Mouse (Mus musculus) retina, adult 2 months (tissue): ENCODE results near the gene Tsnaxip1.
"Not testable (repeated sequence)": the region's sequence is repeated elsewhere in the genome, so short reads cannot be mapped to it uniquely, and the experiment has no call there.

Experiments used
- DNase-seq: peaks from one replicate; pipeline ENCODE4 v3.0.0-alpha.2; 2012; ENCODE audit warnings: low read depth, low spot score

The Tsnaxip1 gene

DNA sequence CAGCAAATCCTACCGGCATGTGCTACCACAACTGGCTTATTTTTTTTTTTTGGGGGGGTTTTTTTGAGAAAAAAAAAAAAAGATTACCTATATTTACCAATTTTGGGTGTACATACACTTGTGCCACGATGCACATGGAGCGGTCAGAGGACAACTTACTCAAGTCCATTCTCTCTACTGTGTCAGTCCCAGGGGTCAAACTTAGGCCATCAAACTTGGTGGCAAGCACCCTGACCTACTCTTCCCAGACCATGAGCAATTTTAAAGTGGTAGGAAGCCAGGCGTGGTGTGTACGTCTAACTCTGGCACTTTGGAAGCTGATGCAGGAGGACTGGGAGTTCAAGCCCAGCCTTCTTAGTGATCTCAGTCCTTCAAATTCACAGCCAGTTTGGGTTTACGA is 14.3 kb upstream of the Tsnaxip1 start:
- no peak for DNase-seq

DNA sequence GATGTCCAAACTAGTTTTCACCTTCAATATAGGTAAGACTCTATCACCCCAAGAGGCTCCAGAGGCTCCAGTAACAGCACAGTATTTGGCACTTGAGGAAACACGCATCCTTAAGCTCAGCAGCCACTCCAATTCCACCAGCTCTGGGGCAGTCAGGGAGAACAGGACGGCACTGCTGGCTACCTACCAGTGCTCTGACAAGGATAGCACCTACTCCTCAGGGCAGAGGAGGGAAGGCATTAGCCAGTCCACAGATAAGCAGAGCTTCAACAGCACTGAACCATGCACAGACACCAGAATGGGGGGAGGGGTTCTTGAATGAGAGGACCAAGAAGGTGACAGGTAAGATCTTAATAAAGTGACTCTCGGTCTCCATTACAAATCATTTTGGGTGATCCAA is 7.9 kb upstream of the Tsnaxip1 start:
- no peak for DNase-seq

DNA sequence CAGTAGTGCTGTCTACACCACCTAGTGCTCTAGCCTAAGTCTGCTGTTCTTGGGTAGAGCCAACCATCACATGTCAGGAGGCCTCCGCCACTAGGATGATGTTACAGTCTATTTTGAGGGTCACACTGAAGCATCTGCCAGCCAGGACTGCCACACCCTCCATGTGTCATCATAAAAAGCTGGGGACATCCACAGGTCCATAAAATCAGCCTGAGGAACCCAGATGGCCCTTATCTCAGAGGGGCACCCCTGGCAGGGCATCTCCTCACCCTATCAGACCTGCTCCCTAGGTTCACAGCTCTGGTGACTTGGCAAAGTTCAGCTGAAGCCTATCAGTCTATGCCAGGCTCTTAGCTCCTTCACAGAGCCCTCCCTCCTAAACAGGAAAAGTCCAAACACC is 6.6 kb upstream of the Tsnaxip1 start:
- no peak for DNase-seq

DNA sequence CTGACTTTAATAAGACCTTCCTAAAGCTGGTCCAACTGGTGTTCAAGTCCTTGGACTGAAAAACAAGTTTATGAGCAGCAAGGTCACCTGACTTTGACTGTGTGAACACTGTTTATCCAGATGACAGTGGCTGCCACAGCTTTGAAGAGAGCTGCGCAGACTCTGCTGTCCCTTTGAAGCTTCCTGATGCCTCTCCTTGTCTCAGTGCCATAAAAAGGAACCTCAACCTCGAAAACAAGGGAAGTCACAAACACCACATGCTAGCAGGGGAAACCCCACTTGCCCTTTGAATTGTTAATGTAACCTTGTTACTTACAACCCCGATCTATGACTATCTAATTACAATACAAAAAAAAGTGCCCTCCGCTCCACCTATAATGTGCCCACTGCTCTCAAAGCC is 2.0 kb upstream of the Tsnaxip1 start:
- no peak for DNase-seq

DNA sequence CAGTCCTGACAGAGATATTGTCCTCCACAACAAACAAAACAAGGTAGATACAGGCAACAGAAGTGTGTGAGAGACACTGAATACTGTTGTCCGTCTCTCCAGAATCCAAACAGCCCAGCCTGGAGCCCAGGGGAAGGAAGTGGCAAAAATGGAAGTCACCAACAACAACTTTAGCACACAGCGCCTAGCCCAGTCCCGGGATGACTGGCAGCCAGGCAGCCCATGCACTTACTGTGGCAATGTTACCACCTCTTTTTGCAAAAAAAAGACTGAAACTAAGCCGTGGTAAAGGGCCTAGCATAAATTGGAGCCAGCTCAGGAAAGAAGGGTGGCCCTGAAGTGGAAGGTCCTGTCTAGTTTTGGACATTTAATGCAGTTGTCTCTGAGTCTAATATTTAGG is 1.2 kb upstream of the Tsnaxip1 start:
- no peak for DNase-seq

DNA sequence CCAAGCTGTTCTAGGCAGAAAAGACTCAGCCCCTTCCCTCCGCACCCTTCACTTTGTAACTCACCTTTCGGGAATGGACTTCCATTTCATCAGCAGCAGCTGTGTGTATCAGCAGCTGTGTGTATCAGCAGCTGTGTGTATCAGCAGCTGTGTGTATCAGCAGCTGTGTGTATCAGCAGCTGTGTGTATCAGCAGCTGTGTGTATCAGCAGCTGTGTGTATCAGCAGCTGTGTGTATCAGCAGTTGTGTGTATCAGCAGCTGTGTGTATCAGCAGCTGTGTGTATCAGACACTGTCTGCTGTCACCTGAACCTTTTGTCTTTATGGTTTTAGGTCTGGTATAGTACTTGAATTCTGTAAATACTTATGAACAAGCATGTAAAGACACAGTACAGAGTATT is 6.2 kb downstream of the Tsnaxip1 start:
- DNase-seq, result not testable (repeated sequence)

DNA sequence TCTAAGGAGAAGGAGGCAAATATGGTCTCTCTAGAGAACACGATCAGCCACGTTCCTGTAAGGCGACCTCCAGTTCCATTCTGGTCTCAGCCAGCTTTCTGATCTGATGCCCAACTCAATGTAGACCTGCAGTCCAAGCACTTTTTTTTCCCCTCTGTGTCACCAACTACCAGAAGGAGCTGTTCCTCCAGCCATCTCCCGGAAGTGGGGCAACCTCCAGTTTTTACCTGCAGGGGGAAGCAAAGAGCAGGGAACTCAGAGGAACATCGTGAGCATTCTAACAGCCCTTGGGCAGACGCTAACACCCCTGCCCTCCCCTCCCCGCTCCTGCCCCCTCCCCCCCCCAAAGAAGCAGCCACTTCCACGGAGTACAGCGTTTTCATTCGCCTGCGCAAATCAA is 7.8 kb downstream of the Tsnaxip1 start:
- DNase-seq, result no peak

DNA sequence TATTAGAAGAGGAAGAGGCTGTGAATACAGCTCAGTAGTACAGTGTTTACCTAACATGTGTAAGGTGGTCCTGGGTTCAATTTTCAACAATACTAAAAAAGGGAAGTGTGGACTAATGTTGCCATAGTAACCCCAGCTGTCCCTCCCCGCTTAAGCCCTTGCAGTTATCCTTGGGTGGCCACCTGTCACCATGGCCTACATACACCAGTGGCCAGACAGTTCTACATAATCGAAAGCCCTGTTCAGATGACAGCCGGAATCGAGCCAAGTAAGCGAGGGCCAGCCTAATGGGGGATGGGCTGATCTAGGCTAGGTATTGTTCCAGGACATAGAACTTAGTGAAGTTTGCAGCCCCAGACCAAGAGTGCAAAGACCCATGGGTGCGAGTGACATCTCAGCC is 9.5 kb downstream of the Tsnaxip1 start:
- DNase-seq, result no peak

DNA sequence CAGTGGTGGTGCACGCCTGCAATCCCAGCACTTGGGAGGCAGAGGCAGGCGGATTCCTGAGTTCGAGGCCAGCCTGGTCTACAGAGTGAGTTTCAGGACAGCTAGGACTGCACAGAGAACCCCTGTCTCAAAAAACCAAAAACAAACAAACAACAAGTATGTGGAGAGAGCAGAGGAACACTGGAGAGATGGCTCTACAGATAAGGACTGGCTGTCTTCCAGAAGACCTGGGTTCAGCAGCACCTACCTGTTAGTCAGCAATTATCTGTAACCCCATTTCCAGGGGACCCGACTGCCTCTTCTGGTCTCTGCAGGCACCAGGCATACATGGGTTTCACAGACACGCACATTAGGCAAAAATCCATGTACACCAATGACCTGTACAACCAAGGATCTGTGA is 11.7 kb downstream of the Tsnaxip1 start:
- no peak for DNase-seq

DNA sequence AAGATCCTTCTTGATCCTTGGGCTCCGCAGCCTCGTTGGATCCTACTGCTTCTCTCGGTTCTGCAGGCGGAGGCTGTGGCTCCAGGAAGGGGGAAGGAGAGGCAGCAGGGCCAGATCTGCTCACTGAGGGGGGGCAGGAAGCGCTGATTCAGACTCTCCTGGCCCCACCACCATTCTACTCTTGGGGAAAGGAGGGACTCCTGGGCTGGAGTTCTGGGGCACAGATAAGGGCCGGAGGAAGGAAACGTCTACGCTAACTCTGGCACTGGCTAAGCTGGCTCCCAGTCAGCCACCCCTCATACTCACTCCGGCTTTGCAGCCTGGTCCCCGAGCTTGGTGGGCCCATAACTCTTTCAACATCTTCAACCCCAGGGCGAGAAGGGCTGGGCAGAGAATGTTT is 19.1 kb downstream of the Tsnaxip1 start:
- DNase-seq, result no peak

DNA sequence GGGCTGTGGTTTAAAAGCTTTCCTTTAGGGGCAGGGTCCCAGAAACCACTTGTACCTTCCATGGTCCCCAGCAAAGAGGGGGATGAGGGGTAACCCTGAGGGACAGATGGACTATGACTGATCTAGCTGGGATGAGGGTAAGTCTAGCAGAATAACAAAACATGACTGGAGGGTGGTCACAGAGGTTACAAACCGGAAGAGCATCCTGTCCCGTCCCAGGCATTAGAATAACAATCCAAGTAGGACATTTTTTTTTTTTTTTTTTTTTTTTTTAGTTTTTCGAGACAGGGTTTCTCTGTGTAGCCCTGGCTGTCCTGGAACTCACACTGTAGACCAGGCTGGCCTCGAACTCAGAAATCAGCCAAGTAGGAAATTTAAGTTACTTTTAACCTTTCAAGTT is 22.5 kb downstream of the Tsnaxip1 start:
- DNase-seq, result no peak

DNA sequence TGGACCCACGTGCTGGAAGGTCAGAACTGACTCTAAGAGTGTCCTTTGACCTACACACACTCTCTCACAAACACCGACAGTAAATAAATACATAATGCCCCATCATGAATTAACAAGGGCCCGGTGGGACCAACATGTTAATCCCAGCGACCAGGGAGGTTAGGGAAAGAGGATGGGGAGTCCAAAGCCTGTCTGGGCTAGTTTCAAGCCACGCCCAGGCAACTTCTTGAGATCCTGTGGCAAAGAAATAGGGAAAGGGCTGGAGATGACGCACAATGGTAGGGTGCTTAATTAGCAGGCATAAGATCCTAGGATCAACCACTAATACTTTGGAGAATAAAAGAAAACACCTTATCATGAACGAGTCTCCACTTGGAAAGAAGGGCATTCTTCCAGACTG is 23.1 kb downstream of the Tsnaxip1 start:
- DNase-seq, result no peak

DNA sequence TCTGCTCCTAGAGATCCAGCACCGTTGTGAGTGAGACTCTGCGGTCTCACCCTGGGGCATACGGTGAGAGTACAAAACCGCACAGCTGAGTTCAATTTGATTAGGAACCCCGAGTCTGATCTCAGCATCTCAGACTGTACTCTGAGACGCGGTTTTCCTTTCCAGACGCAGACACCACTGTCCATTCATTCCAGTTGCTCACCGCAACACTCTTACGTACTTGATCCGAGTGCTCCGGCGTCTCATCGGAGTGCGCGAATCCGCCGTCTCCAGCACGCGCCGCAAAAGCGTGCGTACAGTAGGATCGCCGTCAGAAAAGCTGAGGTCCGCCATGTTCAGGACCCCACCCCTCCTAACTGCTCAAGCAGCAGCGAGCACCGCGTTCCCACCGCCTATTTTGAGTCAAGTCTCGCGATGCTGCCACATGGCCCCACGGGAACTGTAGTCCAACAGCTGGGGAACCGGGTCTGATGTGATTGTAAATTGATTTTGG is 24.2 kb downstream of the Tsnaxip1 start:
- DNase-seq, result no peak

DNA sequence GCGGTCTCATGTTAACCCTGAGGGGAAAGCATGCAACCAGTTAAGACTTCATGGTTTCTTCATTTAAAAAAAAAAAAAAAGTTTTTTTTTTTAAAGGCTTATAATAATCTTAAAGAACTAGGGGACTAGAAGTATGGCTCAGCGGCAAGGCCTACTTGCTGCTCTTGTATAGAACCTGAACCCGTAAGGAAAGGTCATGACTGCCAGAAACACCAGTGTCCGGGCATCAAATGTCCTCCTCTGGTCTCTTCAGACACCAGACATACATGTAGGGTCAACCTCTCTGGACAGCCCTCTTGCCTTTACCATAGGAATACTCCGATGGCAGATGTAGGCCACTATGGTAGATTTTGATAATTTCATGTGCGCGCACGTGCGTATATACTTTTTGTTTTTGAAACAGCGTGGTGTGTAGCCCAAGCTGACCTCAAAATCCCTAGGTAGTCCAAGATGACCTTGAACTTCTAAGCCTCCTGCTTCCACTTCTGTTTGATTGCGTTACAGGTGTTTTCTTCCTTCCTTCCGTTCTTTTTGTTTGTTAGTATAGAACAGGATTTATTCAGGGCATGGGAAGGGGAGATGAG is 24.7 kb downstream of the Tsnaxip1 start:
- no peak for DNase-seq

DNA sequence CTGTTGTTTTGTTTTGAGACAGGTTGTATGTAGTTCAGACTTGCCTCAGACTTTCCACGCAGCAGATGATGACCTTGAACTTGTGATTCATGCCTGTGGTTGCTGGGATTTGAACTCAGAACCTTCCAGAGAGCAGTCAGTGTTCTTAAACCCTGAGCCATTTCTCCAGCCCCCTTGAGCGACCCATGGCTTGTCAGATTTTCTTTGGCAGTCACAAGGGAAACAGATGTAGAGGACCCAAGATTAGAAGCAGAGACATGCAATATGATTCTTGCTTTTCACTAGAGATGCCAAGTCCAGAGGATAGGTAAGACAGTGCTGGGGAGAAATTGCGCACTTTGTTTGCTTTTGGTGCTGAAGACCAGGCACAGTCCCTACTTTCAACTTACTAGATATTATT is 25.6 kb downstream of the Tsnaxip1 start, which contains the start of gene Cenpt:
Gene Cenpt, minus strand, starts transcription at position 101 of the 400 bp plus-strand sequence.
- DNase-seq, result no peak

DNA sequence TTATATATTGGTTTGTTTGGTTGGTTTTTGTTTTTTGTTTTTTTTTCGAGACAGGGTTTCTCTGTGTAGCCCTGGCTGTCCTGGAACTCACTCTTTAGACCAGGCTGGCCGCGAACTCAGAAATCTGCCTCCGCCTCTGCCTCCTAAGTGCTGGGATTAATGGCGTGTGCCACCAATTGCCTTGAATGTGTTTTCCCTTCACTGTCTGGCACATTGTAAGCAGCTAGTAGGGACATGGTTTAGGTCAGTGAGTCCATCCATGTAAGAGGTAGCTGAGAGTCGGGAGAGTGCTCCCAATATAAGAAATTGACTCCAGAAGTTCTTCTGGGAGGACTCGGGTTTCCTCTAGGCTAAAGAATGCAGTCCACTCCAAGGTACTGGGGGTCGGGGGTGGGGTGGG is 26.8 kb downstream of the Tsnaxip1 start:
- DNase-seq, result no peak

DNA sequence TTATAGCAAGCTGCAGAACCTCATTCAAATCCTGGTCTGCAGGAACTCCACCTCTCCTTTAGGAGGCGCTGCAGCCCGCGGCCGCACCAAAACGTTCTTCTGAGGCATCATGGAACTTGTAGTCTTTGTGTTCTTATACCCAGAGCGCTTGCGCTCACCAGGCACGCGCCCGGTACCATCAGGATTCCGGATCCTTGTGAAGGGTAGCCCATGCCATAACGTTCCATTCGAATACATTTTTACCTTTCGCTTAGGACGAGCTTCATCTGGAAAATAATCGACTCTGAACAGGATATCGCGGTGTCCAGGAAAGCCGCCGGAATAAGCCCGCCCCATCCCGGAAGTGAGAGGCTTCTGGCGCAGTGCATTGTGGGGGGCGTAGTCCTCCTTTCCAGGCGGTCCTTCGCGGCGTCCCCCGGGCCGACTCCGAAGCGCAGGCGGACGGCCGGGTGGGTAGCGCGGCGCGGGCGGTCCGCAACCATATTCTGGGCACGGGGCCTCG is 27.2 kb downstream of the Tsnaxip1 start, which contains the start of gene Thap11:
Gene Thap11, plus strand, starts transcription at position 418 of the 502 bp plus-strand sequence.
- peak; percentile 84 for DNase-seq

DNA sequence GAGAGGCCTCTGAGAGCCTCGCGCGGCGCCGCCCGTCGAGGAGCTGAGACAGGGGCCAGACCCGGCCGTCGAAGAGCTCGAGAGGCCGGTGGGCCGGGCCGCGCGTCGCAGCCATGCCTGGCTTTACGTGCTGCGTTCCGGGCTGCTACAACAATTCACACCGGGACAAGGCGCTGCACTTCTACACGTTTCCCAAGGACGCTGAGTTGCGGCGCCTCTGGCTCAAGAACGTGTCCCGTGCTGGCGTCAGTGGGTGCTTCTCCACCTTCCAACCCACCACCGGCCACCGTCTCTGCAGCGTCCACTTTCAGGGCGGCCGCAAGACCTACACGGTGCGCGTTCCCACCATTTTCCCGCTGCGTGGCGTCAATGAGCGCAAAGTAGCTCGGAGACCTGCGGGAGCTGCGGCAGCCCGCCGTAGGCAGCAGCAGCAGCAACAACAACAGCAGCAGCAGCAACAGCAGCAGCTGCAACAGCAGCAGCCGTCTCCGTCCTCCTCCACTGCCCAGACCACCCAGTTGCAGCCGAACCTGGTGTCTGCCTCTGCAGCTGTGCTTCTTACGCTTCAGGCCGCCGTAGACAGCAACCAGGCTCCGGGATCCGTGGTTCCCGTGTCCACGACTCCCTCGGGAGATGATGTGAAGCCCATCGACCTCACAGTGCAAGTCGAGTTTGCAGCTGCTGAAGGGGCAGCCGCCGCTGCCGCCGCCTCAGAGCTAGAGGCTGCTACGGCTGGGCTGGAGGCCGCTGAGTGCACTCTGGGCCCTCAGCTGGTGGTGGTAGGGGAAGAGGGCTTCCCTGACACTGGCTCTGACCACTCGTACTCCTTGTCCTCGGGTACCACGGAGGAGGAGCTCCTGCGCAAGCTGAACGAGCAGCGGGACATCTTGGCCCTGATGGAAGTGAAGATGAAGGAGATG is 28.0 kb downstream of the Tsnaxip1 start:
- no peak for DNase-seq

DNA sequence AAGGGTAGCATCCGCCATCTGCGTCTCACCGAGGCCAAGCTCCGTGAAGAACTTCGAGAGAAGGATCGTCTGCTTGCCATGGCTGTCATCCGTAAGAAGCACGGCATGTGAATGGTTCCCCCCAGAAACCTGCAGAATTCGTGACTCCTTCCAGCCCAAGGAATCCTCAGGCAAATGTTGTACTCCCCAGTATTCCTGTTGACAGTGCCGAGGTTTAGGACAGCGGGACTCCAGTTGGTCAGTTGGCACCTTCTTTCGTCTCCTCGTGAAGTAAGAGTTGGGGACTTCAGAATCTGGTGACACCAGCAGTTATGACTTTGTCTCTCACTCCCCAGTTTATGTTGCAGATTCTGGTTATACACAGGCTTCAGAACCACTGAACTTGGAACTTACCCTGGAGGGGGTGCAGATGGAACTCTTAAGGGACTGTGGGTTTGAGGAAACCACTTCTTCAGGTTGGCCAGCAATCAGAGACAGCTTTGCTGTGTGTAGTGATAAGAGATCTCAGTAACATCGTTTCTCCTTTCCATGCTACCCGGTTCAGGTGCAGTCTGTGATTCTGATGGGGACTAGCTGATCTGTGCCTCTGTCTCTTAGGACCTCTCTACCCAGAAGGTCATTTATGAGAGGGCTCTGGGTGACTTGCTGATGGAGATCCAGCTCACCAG is 28.8 kb downstream of the Tsnaxip1 start:
- DNase-seq, result no peak

DNA sequence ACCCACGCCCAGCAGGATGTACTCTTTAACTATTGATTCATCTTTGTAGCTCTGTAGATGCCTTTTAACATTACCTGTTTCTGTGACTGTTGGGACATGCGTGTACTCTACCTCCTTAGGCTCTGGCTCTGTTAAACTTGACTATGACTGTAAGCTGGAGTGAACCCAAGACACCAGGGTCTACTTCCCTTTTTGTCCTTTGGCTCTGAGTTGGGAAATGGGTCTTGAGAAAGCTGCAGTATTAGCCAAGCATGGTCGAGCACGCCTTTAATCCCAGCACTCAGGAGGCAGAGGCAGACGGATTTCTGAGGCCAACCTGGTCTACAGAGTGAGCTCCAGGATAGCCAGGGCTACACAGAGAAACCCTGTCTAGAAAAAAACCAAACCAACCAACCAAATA is 31.0 kb downstream of the Tsnaxip1 start:
- DNase-seq, result no peak

DNA sequence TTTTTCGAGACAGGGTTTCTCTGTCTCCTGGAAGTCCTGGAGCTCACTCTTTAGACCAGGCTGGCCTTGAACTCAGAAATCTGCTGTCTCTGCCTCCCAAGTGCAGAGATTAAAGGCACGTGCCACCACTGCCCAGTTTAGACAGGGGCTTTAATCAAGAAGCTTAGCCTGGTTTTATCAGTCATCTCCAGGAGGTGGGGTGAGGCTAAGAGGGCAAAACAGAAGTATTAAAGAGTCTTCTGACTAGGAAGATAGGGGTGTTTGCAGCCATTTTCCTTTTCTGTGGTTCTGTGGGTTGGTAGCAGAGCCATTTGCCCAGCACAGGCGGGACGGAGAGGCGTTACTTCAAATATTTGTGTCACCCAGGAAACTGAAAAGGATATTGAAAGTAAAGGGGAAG is 31.8 kb downstream of the Tsnaxip1 start:
- no peak for DNase-seq
